Mouse (Mus musculus): ENCODE data around the gene Tbk1. TPM values are rescaled to one million over a fixed set of nuclear protein-coding genes. Genes with fewer than 3 reads are reported as not detected.
A peak's percentile ranks its signal among the peaks of the same experiment; 100 is the strongest.

The Tbk1 gene
- polyA plus RNA-seq, 1 experiment from 2014 or later, result 36.3 TPM

DNA sequence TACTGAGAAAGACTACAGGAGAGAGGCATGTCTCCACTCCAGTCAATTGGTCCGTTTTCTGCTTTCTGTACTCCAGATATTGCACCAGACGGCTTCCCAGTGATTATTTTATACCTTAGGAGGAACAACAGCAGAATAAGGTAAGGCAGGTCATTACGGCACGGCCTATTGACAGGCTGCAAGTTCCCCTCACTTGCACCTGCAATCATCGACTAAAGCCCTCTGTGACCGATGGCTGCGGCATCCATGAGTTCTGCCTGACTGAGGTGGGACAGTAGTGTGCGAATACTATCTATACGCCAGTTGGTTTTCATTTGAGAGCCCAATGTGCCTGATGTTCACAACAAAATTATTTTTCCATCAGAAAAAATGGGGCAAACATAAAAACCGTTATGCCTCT is 18.6 kb downstream of the Tbk1 start:
- no peak for ATAC-seq (replicated peaks)
- no peak overlapping the region for H3K9ac ChIP-seq (replicated peaks)
- H3K36me3 ChIP-seq, result peaks cover 52% of the 10 kb centered on the region

DNA sequence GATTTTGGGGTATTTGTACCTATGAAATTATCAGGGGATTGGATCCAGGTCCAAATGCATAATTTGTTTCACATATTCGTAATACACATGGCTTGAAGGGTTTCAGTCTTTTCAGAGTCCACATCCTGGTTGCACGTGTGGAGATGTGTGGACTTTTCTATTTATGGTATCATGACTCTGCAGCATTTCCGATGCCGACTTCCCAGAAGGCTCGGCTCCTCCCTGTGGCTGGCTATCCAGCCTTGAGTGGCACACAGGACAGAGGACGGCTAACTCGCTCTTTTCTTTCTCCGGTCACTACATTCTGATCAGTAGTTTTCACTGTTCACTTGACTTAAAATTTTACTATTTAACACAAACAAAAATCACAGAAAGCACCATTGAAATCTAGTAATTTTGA is 22.1 kb downstream of the Tbk1 start:
- H3K9ac ChIP-seq (replicated peaks), result no peak overlapping the region
- H3K27me3 ChIP-seq, result no peaks in the 10 kb centered on the region
- peaks cover 8% of the 10 kb centered on the region; the same call in 1 of the 2 replicates for H3K4me1 ChIP-seq
- H3K27ac ChIP-seq (replicated peaks), result no peak overlapping the region
- H3K4me3 ChIP-seq, result no peak overlapping the region
- WGBS, result 96% methylated on average over 8 of the region's 8 CpGs
- ATAC-seq (replicated peaks), result no peak
- H3K36me3 ChIP-seq, result peaks cover 41% of the 10 kb centered on the region
- H3K9me3 ChIP-seq, result no peaks in the 10 kb centered on the region
- no peak overlapping the region for H3K4me2 ChIP-seq (replicated peaks)

More for the DNA sequence above, 18.6 kb downstream of the Tbk1 start:
- no peaks in the 10 kb centered on the region for H3K27me3 ChIP-seq
- H3K4me1 ChIP-seq, result peaks cover 13% of the 10 kb centered on the region; the same call in 1 of the 2 replicates
- H3K4me2 ChIP-seq (replicated peaks), result no peak overlapping the region
- H3K4me3 ChIP-seq, result no peak overlapping the region
- H3K9me3 ChIP-seq, result no peaks in the 10 kb centered on the region
- no peak overlapping the region for H3K27ac ChIP-seq (replicated peaks)
- WGBS, result 95% methylated on average over 10 of the region's 10 CpGs

DNA sequence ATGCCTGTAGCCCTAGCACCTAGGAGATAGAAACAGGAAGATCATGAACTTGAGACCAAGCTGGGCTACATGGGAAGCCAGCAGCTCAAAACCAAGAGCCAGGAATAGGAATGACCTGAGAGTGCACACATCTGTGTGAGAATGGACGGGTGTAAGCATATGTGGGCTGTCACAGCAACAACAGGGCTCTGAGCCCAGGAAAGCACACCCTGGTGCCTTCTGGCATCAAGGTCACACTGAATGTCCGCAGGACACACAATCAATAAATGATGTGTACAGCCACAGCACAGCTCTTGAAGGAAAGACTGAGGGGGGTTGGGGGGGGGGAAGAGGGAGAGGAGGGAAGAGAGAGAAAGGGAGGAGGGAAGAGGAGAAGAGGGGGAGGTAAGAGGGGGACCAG is 28.4 kb downstream of the Tbk1 start:
- no peaks in the 10 kb centered on the region for H3K4me1 ChIP-seq
- no peak overlapping the region for H3K4me3 ChIP-seq
- ATAC-seq (replicated peaks), result no peak
- H3K36me3 ChIP-seq, result peaks cover 65% of the 10 kb centered on the region
- no peak overlapping the region for H3K27ac ChIP-seq (replicated peaks)
- no peaks in the 10 kb centered on the region for H3K9me3 ChIP-seq
- H3K27me3 ChIP-seq, result no peaks in the 10 kb centered on the region
- no peak overlapping the region for H3K9ac ChIP-seq (replicated peaks)
- no peak overlapping the region for H3K4me2 ChIP-seq (replicated peaks)
- WGBS, result 88% methylated on average over 2 of the region's 2 CpGs

DNA sequence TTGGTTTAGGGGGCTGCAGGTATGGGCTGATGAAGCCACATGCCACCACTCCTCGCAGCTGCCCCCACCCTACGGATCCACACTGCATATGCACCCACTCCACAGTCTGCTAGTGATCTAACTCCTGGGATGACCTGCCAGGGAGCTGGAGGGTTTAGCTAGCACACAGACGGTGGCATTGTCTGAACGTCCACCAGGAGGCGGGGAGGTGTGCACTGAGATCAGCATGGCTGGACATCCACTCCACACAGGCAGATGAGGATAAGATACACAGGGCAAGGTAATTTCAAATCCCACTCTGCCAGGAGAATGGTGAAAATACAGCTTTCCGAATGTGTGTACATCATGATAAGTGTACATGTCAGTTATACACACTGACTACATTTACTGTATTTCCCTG is 30.3 kb downstream of the Tbk1 start:
- 73% methylated on average over 6 of the region's 6 CpGs for WGBS
- Histone ChIP-seq H3K36me3 (peaks cover 75% of the 10 kb centered on the region), H3K4me1 (no peaks in the 10 kb centered on the region), H3K9me3 (no peaks in the 10 kb centered on the region), H3K9ac (replicated peaks) (no peak overlapping the region), H3K27me3 (no peaks in the 10 kb centered on the region), H3K4me2 (replicated peaks) (no peak overlapping the region), H3K4me3 (no peak overlapping the region), H3K27ac (replicated peaks) (no peak overlapping the region)
- no peak for ATAC-seq (replicated peaks)

- H3K36me3 ChIP-seq, result peaks cover 69% of the 10 kb centered on the region
Measured at GRCm38 (mm10) chr10:121550334-121550733, 36.3 kb downstream of the Tbk1 start.

DNA sequence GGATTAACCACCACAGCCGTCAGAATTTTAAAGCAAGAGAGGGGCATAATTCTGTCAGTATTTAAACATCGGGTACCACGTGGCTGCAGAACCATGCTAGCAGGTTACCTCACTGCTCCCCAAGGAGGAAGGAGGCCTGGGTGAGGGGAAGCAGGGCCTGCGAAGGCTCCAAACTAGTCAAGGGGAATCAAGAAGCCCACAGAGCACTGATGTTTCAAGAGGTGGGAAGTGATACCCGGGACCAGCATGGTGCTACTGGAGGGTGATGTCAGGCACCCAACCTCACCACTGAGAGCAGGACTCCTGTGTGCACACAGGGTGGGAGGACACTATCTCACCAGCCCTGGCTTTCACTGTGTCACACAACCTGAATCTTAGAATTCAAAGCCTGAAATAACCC is 36.9 kb downstream of the Tbk1 start:
- Histone ChIP-seq H3K27me3 (no peaks in the 10 kb centered on the region), H3K9me3 (no peaks in the 10 kb centered on the region), H3K4me3 (no peak overlapping the region), H3K9ac (replicated peaks) (no peak overlapping the region), H3K4me1 (no peaks in the 10 kb centered on the region), H3K27ac (replicated peaks) (no peak overlapping the region), H3K4me2 (replicated peaks) (no peak overlapping the region), H3K36me3 (peaks cover 66% of the 10 kb centered on the region)
- WGBS, result 86% methylated on average over 5 of the region's 5 CpGs
- no peak for ATAC-seq (replicated peaks)

More at GRCm38 (mm10) chr10:121550334-121550733, 36.3 kb downstream of the Tbk1 start:
- 87% methylated on average over 9 of the region's 9 CpGs for WGBS
- Histone ChIP-seq H3K27ac (replicated peaks) (no peak overlapping the region), H3K4me1 (no peaks in the 10 kb centered on the region), H3K4me3 (no peak overlapping the region), H3K4me2 (replicated peaks) (no peak overlapping the region), H3K9me3 (no peaks in the 10 kb centered on the region), H3K27me3 (no peaks in the 10 kb centered on the region), H3K9ac (replicated peaks) (no peak overlapping the region)
- no peak for ATAC-seq (replicated peaks)

DNA sequence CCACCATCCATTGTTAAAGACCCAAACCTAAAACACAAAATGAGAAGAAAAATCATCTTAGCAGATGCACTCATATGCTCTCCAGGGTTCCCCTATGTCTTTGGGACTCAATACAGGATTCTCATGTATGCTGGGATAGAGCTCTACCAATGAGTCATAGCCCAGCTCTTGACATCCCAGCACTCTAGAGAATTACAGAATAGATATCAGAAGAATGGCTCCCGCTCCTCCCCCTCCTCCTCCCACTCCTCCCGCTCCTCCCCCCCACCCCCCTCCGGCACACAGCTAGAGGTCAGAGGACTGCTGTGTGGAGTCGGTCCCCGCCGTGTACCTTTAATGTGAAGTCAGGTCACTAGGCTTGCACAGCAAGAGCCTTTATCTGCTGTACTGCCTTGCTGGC is 39.4 kb downstream of the Tbk1 start:
- Histone ChIP-seq H3K4me2 (replicated peaks) (no peak overlapping the region), H3K4me3 (no peak overlapping the region), H3K27ac (replicated peaks) (no peak overlapping the region), H3K9ac (replicated peaks) (no peak overlapping the region), H3K27me3 (no peaks in the 10 kb centered on the region), H3K4me1 (no peaks in the 10 kb centered on the region), H3K36me3 (peaks cover 44% of the 10 kb centered on the region), H3K9me3 (no peaks in the 10 kb centered on the region)
- ATAC-seq (replicated peaks), result no peak
- WGBS, result 77% methylated on average over 6 of the region's 6 CpGs

DNA sequence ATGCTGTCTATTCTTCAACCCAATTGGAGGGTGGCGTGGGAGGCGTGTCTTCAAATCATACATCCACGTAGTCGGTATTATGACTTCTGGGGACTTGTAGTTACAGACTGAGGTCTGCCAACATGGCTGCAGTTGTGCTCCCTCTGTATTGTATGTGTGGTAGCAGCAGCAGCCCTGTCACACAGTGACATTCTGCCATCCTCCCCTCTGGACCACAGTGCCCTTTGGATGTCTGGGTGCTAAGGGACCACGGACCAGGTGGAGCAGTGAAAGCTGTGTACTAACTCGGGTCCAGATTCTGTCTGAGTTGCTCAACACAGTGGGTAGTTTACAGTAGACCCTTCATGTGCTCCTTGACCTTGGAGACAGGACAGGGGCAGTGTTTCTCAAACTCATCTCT is 43.0 kb downstream of the Tbk1 start:
- no peaks in the 10 kb centered on the region for H3K9me3 ChIP-seq
- no peaks in the 10 kb centered on the region for H3K4me1 ChIP-seq
- WGBS, result 96% methylated on average over 6 of the region's 6 CpGs
- no peak overlapping the region for H3K4me2 ChIP-seq (replicated peaks)
- H3K4me3 ChIP-seq, result no peak overlapping the region
- no peaks in the 10 kb centered on the region for H3K27me3 ChIP-seq
- H3K27ac ChIP-seq (replicated peaks), result no peak overlapping the region
- ATAC-seq (replicated peaks), result no peak
- H3K36me3 ChIP-seq, result peaks cover 19% of the 10 kb centered on the region
- no peak overlapping the region for H3K9ac ChIP-seq (replicated peaks)

- Histone ChIP-seq H3K9me3 (no peaks in the 10 kb centered on the region), H3K36me3 (peaks cover 19% of the 10 kb centered on the region)
- WGBS, result 96% methylated on average over 3 of the region's 3 CpGs
Measured at GRCm38 (mm10) chr10:121542156-121542555, 44.4 kb downstream of the Tbk1 start.

DNA sequence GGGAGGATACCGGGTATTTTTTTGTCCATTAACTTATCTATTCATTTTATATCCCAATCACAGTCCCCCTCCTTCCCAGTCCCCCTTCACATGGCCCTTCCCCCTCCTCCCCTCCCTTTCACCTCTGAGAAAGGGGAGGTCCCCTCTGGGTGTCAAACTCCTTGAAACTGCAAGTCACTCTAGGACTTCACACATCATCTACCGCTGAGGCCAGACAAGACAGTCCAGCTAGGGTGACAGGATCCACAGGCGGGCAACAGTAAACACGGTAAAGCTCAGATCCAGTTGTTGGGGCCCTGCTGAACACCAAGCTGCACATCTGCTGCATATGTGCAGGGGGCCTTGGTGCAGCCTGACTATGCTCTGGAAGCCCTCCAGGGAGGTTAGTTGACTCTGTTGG is 51.6 kb downstream of the Tbk1 start:
- H3K36me3 ChIP-seq, result no peaks in the 10 kb centered on the region
- WGBS, result 84% methylated on average over 4 of the region's 4 CpGs
- H3K9ac ChIP-seq (replicated peaks), result no peak overlapping the region
- no peak for ATAC-seq (replicated peaks)
- peaks cover 7% of the 10 kb centered on the region for H3K4me1 ChIP-seq
- H3K9me3 ChIP-seq, result no peaks in the 10 kb centered on the region
- H3K4me2 ChIP-seq (replicated peaks), result no peak overlapping the region
- H3K27ac ChIP-seq (replicated peaks), result no peak overlapping the region
- no peaks in the 10 kb centered on the region for H3K27me3 ChIP-seq
- H3K4me3 ChIP-seq, result no peak overlapping the region

More at GRCm38 (mm10) chr10:121542156-121542555, 44.4 kb downstream of the Tbk1 start:
- H3K4me3 ChIP-seq, result no peak overlapping the region
- no peak overlapping the region for H3K4me2 ChIP-seq (replicated peaks)
- H3K27ac ChIP-seq (replicated peaks), result no peak overlapping the region
- no peaks in the 10 kb centered on the region for H3K27me3 ChIP-seq
- H3K4me1 ChIP-seq, result no peaks in the 10 kb centered on the region
- H3K9ac ChIP-seq (replicated peaks), result no peak overlapping the region
- no peak for ATAC-seq (replicated peaks)

DNA sequence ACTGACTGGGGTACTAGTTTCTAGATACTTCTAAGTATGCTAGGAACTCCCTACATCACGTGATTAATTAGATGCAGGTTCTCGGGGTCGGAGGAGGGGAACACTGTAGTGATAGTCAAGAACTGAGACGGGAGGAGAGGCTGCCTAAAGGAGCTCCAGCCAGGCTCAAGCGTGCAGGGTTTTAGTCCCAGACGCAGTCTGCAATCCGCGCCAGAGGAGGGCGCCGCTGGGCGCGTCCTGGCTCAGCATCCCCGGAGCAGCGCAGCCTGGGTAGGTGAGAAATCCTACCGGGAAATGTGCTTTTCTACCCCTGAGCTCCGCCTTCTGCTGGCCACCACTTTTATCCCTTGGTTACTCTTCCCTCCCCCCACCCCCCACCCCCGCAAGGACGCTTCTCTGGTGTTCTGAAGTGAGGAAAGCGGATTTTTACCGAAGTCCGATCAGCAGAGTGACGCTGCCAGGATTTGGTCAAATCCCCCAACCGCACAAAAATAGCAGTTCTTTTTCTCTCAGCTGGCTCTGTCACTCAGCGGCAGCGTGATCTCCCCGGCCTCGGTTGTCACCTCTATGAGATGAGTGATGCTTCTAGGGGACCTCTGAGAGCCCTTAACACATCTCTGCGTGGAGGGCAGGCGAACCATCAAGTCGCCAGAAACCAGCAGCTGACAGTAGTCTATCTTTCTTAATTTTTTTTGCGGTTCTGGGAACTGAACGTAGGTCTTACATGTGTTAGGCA is 53.3 kb downstream of the Tbk1 start:
- WGBS, result 12% methylated on average over 32 of the region's 32 CpGs
- Histone ChIP-seq H3K4me1 (peaks cover 7% of the 10 kb centered on the region), H3K4me3 (peak overlapping the region; percentile 37), H3K9ac (replicated peaks) (peak overlapping the region; percentile 30; the same call in 1 of the 2 replicates), H3K36me3 (no peaks in the 10 kb centered on the region), H3K27me3 (no peaks in the 10 kb centered on the region), H3K9me3 (no peaks in the 10 kb centered on the region), H3K4me2 (replicated peaks) (peak overlapping the region; percentile 56), H3K27ac (replicated peaks) (no peak overlapping the region)
- ATAC-seq (replicated peaks), result peak; percentile 53; the same call in 1 of the 2 replicates

GRCm38 (mm10) chr10:121531541-121531940 is 55.0 kb downstream of the Tbk1 start:
- Histone ChIP-seq H3K9me3 (no peaks in the 10 kb centered on the region), H3K36me3 (no peaks in the 10 kb centered on the region), H3K27me3 (no peaks in the 10 kb centered on the region), H3K27ac (replicated peaks) (no peak overlapping the region), H3K4me1 (peaks cover 7% of the 10 kb centered on the region), H3K4me3 (no peak overlapping the region), H3K9ac (replicated peaks) (no peak overlapping the region), H3K4me2 (replicated peaks) (no peak overlapping the region)
- 80% methylated on average over 5 of the region's 5 CpGs for WGBS
- ATAC-seq (replicated peaks), result no peak

Data from forebrain, embryonic 15.5 days (tissue).